Mouse (Mus musculus): ENCODE results near the gene Hivep2. TPM values are rescaled to one million over a fixed set of nuclear protein-coding genes. Genes with fewer than 3 reads are reported as not detected.

Hivep2 gene
- polyA plus RNA-seq, 2 experiments: 12.1 to 12.9 TPM

- Histone ChIP-seq H3K9me3 (ENCODE audit: control insufficient read depth, low read length) (no peaks in the 10 kb centered on the region), H3K4me3 (replicated peaks; ENCODE audit: low read length) (no peak overlapping the region), H3K4me1 (ENCODE audit: control insufficient read depth, insufficient read depth, low read length) (peaks cover 3% of the 10 kb centered on the region; the same call in 1 of the 2 replicates), H3K27ac (replicated peaks; ENCODE audit: low read depth, low read length) (no peak overlapping the region), H3K36me3 (ENCODE audit: control insufficient read depth, insufficient read depth, low read length) (no peaks in the 10 kb centered on the region), H3K27me3 (ENCODE audit: control insufficient read depth, insufficient read depth, low read length) (no peaks in the 10 kb centered on the region), H3K4me2 (replicated peaks; ENCODE audit: low read depth, low read length, severe bottlenecking) (no peak overlapping the region), H3K9ac (ENCODE audit: low read depth, low read length, severe bottlenecking) (no peak overlapping the region)
- ATAC-seq (ENCODE audit: low FRiP score, low read depth) (no peak), DNase-seq (ENCODE audit: low spot score) (peak; percentile 53)
- TF ChIP-seq POLR2A (IDR thresholded peaks at IDR 0.05; ENCODE audit: borderline replicate concordance, extremely low read depth, insufficient read depth, insufficient read length): no peak
- 59% methylated on average over 8 of the region's 8 CpGs for WGBS
Measured at GRCm38 (mm10) chr10:14056584-14057451, 90.9 kb downstream of the Hivep2 start.

GRCm38 (mm10) chr10:14057841-14058605 lies 92.1 kb downstream of the Hivep2 start:
- DNase-seq (ENCODE audit: low spot score): no peak
- ATAC-seq (ENCODE audit: low FRiP score, low read depth): no peak
- 90% methylated on average over 11 of the region's 11 CpGs for WGBS

GRCm38 (mm10) chr10:14058742-14059141 lies 92.9 kb downstream of the Hivep2 start:
- Histone ChIP-seq H3K27ac (replicated peaks; ENCODE audit: low read depth, low read length) (no peak overlapping the region), H3K4me1 (ENCODE audit: control insufficient read depth, insufficient read depth, low read length) (peaks cover 3% of the 10 kb centered on the region; the same call in 1 of the 2 replicates), H3K4me3 (replicated peaks; ENCODE audit: low read length) (no peak overlapping the region), H3K27me3 (ENCODE audit: control insufficient read depth, insufficient read depth, low read length) (no peaks in the 10 kb centered on the region), H3K9ac (ENCODE audit: low read depth, low read length, severe bottlenecking) (no peak overlapping the region), H3K4me2 (replicated peaks; ENCODE audit: low read depth, low read length, severe bottlenecking) (no peak overlapping the region), H3K9me3 (ENCODE audit: control insufficient read depth, low read length) (no peaks in the 10 kb centered on the region), H3K36me3 (ENCODE audit: control insufficient read depth, insufficient read depth, low read length) (no peaks in the 10 kb centered on the region)
- WGBS: 65% methylated on average over 2 of the region's 2 CpGs
- ATAC-seq (ENCODE audit: low FRiP score, low read depth): no peak
- no peak for DNase-seq (ENCODE audit: low spot score)
- no peak for TF ChIP-seq POLR2A (IDR thresholded peaks at IDR 0.05; ENCODE audit: borderline replicate concordance, extremely low read depth, insufficient read depth, insufficient read length)

More at GRCm38 (mm10) chr10:14057841-14058605, 92.1 kb downstream of the Hivep2 start:
- H3K4me3 ChIP-seq (replicated peaks; ENCODE audit: low read length): no peak overlapping the region
- no peaks in the 10 kb centered on the region for H3K9me3 ChIP-seq (ENCODE audit: control insufficient read depth, low read length)
- peaks cover 3% of the 10 kb centered on the region; the same call in 1 of the 2 replicates for H3K4me1 ChIP-seq (ENCODE audit: control insufficient read depth, insufficient read depth, low read length)
- TF ChIP-seq POLR2A (IDR thresholded peaks at IDR 0.05; ENCODE audit: borderline replicate concordance, extremely low read depth, insufficient read depth, insufficient read length): no peak
- no peaks in the 10 kb centered on the region for H3K36me3 ChIP-seq (ENCODE audit: control insufficient read depth, insufficient read depth, low read length)
- H3K9ac ChIP-seq (ENCODE audit: low read depth, low read length, severe bottlenecking): no peak overlapping the region
- H3K27me3 ChIP-seq (ENCODE audit: control insufficient read depth, insufficient read depth, low read length): no peaks in the 10 kb centered on the region
- no peak overlapping the region for H3K4me2 ChIP-seq (replicated peaks; ENCODE audit: low read depth, low read length, severe bottlenecking)
- no peak overlapping the region for H3K27ac ChIP-seq (replicated peaks; ENCODE audit: low read depth, low read length)

- peaks cover 3% of the 10 kb centered on the region; the same call in 1 of the 2 replicates for H3K4me1 ChIP-seq (ENCODE audit: control insufficient read depth, insufficient read depth, low read length)
- TF ChIP-seq POLR2A (IDR thresholded peaks at IDR 0.05; ENCODE audit: borderline replicate concordance, extremely low read depth, insufficient read depth, insufficient read length): no peak
- no peak overlapping the region for H3K4me3 ChIP-seq (replicated peaks; ENCODE audit: low read length)
- H3K27ac ChIP-seq (replicated peaks; ENCODE audit: low read depth, low read length): no peak overlapping the region
- no peak for ATAC-seq (ENCODE audit: low FRiP score, low read depth)
- no peak for DNase-seq (ENCODE audit: low spot score)
- H3K36me3 ChIP-seq (ENCODE audit: control insufficient read depth, insufficient read depth, low read length): no peaks in the 10 kb centered on the region
- WGBS: 77% methylated on average over 2 of the region's 2 CpGs
- no peaks in the 10 kb centered on the region for H3K9me3 ChIP-seq (ENCODE audit: control insufficient read depth, low read length)
- H3K4me2 ChIP-seq (replicated peaks; ENCODE audit: low read depth, low read length, severe bottlenecking): no peak overlapping the region
- H3K9ac ChIP-seq (ENCODE audit: low read depth, low read length, severe bottlenecking): no peak overlapping the region
- H3K27me3 ChIP-seq (ENCODE audit: control insufficient read depth, insufficient read depth, low read length): no peaks in the 10 kb centered on the region
Measured at GRCm38 (mm10) chr10:14059581-14059980, 93.7 kb downstream of the Hivep2 start.

GRCm38 (mm10) chr10:14060302-14060701 lies 94.4 kb downstream of the Hivep2 start:
- peaks cover 3% of the 10 kb centered on the region; the same call in 1 of the 2 replicates for H3K4me1 ChIP-seq (ENCODE audit: control insufficient read depth, insufficient read depth, low read length)
- H3K27me3 ChIP-seq (ENCODE audit: control insufficient read depth, insufficient read depth, low read length): no peaks in the 10 kb centered on the region
- no peak overlapping the region for H3K4me3 ChIP-seq (replicated peaks; ENCODE audit: low read length)
- no peak for TF ChIP-seq POLR2A (IDR thresholded peaks at IDR 0.05; ENCODE audit: borderline replicate concordance, extremely low read depth, insufficient read depth, insufficient read length)
- H3K9me3 ChIP-seq (ENCODE audit: control insufficient read depth, low read length): no peaks in the 10 kb centered on the region
- H3K36me3 ChIP-seq (ENCODE audit: control insufficient read depth, insufficient read depth, low read length): no peaks in the 10 kb centered on the region
- WGBS: 80% methylated on average over 2 of the region's 2 CpGs
- ATAC-seq (ENCODE audit: low FRiP score, low read depth) (no peak), DNase-seq (ENCODE audit: low spot score) (no peak)
- no peak overlapping the region for H3K4me2 ChIP-seq (replicated peaks; ENCODE audit: low read depth, low read length, severe bottlenecking)
- no peak overlapping the region for H3K9ac ChIP-seq (ENCODE audit: low read depth, low read length, severe bottlenecking)
- H3K27ac ChIP-seq (replicated peaks; ENCODE audit: low read depth, low read length): no peak overlapping the region

Measured in limb, embryonic 14.5 days (tissue).